Mouse (Mus musculus) bone marrow macrophage, adult 2 months (primary cell): ENCODE results near the gene Sirt6.

Source experiments
- CTCF ChIP-seq: IDR thresholded peaks from 2 replicates; pipeline ENCODE4 v1.5.1; 2012; ENCODE audit warnings: low read depth, mild to moderate bottlenecking, low read length, moderate library complexity
- POLR2A ChIP-seq: IDR thresholded peaks from 2 replicates; pipeline ENCODE4 v1.6.1; 2012; ENCODE audit warnings: mild to moderate bottlenecking, low read depth, low read length, borderline replicate concordance

DNA sequence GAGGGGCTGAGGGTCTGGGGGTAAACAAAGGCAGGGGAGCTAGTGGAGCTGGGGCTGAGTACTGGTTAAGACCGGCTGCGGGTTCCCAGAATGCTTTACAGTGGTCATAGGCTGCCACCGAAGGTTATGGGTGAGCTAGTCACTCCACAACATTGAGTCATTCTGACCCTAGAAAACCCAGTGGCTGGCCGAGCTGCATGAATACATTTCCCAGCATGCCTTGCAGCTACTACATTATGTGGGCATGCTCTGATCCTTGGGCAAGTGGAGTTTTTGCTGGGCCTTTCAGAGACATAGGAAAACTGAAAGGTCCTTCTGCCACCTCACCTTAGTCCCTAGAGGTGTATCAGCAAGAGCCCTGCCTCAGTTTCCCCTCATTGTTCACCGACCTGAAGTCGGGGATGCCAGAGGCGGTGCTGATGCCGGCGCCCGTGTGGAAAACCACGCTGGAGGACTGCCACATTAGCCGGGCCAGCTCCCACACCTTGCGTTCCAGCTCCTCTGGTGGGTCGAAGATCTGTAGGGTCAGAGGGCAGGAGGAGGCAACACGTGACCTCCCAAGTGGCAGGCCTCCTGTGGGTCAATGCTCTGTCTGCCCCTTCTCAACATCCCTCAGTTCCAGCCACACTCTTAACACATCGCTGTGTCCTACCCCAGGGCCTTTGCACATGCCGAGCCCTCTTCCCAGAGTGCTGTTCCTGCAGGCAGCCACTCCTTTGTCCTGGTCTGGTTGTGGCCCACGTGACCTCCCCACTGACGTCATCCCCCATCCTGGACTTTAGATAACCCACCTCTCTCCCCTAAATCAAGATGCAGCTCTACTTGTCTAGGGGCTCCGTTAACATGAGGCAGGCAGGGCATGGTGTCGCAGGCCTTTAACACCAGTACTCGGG is 1.2 kb downstream of the Sirt6 start:
- TF ChIP-seq POLR2A (no peak), CTCF (no peak)
